Mouse (Mus musculus) left cerebral cortex, adult 9 months (tissue): ENCODE results near the gene Slc24a3.
A peak's percentile ranks its signal among the peaks of the same experiment; 100 is the strongest.

Experiments
- DNase-seq, 2 experiments: peaks; one replicate each; pipeline ENCODE4 v3.0.0; 2022; ENCODE audit warnings: low spot score in 2 of 2

The Slc24a3 gene

DNA sequence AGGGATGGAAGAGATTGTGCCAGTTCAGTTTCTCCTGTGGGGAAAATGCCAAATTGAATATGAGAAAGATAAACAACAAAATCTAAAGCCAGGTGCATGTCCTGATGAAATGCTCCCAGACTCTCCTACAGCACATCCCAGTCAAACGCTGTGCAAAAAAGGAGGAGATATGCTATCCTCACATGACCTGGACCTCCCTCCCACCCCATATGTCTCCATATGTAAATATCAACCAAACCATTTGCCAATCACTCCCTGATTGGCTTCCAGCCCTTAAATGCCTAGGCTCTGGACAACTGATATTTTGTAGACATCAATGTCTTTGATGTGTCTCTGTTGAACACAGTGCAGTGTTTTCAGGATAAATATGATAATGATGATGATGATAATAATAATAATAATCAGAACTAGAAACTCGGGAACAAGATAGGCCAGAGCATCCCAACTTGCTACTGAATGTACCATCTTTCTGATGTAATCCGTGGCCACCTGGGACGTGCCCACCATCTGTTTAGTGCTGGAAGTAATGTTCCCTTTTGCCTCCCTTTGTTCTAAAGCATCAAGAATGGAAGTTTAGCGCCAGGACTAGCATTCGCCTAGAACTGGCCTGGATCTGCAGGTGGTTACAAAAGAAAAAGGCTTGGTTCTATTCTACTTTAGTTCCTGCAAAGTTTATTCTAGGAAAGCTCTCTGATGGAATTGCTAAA lies 190.8 kb downstream of the Slc24a3 start:
- DNase-seq: no peak

DNA sequence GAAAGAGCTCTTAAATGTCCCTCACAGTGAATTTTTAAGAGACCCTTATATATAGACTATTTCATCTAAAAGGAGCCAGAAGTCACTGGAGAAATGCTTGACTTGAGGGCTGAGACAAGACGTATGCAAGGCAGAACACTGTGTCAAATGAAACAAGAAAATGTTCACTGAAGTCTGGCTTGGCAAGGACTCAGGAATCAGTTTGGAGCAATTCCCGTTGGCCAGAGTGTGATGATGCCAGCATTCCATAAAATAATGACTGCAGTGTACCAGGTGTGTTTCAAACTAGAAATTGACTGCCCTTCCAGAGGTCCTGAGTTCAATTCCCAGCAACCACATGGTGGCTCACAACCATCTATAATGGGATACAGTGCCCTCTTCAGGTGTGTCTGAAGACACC lies 196.1 kb downstream of the Slc24a3 start:
- DNase-seq: no peak

DNA sequence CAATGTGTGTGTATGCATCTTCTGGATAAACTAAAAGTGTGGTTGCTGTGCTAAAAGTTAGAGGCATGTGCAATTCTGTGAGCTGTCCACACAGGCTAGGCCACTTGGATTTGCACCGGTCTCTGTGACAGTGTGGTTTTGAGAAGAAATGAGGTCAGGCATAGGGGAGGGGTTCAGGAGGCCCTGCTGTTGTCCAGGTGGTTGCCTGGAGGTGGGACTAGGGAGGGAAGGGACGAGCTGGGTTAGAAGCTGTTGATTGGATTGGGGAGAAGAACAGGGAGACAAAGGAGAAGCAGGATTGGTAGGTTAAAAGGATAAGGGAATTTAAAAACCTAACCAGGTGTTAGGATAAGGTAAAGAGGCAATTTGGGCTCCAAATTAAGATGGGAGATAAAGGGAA lies 201.1 kb downstream of the Slc24a3 start:
- no peak for DNase-seq

DNA sequence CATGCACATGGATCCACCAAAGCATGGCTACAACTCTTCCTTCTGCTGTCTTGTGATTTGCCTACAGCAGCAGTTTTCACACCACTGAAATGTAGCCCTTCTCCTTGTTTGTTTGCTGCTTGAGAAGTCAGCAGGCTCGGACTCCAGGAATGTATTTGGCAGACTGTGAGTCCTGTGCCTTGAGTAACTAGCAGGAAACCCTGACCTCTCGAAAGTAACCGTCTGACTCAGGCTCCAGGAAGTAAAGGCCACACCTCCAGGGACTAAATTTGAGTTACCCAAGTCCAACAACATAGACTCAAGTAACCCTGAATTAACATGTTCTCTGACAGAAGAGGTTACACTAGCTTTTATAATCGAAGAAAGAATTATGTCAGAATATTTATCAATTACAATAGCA lies 203.2 kb downstream of the Slc24a3 start:
- DNase-seq: no peak

DNA sequence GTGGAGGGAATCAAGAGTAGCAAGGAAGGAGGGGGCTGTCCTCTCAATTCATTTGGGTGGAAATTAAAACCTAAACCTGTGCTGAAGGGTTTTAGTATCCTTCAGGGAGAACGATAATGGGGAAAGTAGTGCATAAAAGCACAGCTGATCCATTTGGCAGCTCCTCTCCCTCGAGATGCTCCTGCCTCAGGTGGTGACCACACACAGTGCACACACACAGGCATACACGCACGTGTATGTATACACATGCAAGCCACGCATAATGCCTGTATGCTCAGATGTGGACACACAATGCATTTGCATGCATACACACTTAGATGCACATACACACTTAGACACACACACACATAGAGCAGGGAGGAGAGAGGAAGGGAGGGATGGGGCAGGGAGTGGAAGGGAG lies 206.2 kb downstream of the Slc24a3 start:
- DNase-seq: no peak

DNA sequence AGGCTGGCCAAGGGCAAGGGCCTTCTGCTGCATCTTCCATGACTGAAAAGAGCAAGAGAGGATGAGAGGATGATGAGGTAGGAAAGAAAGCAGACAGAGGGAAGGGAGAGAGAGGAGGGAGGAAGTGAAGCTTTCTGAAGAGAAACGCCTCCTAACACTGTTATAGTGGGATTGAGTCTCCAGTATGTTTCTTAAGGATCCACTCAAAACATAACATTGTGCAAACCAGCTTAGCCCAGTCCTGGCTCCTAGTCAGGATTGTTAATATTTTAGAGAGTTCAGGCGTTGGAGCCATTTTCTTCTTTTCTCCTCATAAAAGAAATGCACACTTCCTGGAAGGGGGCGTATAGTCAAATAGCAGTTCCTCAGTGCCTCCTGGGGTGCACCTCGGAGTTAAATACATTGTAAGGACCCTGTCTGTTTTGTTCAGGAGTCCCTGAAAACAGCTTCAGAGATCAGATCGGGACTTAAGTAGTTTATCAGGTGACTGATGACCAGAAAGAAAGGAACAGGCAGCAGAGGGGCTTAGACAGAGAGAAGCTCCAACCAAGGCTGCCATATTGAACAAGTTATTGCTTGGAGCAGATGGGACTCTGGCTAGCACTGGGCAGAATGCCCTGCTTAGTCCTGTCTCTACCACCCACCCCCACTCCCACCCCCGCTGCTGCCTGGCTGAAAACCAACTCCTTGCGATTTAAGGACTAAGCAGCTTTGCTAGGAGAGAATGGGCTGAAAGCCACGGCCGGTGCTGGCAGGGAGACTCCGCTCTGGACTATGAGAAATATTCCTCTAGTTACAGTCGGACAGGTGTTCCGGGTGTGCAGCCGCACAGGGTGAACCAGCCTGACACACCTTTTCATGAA lies 215.6 kb downstream of the Slc24a3 start:
- peak; percentile 14 to 58 for DNase-seq

DNA sequence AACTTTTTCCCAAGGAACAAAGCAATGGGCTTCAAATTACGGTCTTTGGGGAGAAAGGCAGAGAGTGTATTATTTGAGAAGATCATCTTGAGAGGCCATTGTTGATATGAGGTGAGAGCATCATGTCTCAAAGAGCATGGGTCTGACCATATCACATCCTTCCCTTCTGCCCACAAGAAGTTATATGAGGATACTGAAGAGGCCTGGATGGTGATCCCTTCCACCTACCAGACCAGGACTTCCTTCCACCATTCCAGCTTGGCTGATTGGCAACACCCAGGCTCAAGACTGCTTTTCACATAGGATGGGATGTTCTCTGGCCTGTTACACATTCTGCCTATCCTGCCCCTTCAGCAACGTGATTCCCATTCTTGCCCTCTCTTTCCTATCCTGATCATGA lies 216.7 kb downstream of the Slc24a3 start:
- DNase-seq: no peak

DNA sequence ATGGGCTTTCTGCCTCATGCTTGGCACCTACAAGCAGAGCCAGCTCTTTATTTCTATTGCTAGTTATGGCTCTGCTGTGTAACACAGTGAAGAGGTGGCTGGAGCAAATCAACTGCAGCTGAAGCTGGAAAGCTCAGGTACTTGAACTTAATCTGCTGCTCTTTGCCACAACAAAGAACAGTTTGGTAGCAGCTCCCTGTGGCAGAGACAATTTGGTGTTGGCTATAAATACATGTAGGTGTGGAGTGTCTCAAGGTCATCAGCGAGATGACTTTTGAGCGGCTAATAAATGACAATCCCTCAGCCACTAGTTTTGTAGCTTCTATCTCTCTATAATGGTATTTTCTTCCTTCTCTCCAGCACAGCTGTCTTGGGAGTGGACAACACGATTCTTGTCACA lies 217.7 kb downstream of the Slc24a3 start:
- no peak for DNase-seq

DNA sequence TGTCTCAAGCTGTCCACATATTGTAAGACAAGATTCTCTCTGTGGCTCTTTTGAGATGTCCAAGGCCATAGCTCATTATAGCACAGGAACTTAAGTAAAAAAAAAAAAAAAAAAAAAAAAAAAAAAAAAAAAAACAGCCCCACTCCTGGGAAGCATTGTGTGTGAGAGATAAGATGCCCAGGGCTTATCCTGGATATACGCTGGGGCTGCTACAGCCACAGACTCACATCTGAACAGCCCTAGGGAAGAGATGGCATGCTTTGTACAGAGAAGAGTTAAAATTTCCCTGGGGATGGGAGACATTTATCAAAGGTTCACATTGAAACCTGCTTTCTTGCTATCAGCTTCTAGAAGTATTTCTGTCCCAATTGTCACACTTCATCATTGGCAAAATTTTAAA lies 218.2 kb downstream of the Slc24a3 start:
- no peak for DNase-seq

DNA sequence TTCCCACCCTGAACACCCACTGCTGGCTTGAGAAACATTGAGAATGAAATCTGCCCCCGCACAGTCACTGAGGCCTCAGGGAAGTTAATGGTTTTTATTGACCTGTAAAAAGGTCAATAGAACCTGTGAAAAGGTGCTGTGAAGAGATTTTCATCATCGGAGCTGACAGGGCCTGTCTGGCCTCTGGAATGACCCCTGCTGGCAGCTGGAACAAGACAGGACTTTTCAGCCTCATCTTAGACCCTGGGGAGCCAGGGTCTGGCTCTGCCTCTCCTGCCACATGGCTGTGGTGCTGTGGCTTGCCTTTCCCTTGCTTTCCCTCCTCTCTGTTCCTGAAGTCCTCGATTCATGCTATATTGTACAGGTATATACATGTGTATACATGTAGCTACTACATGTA lies 228.2 kb downstream of the Slc24a3 start:
- no peak for DNase-seq

DNA sequence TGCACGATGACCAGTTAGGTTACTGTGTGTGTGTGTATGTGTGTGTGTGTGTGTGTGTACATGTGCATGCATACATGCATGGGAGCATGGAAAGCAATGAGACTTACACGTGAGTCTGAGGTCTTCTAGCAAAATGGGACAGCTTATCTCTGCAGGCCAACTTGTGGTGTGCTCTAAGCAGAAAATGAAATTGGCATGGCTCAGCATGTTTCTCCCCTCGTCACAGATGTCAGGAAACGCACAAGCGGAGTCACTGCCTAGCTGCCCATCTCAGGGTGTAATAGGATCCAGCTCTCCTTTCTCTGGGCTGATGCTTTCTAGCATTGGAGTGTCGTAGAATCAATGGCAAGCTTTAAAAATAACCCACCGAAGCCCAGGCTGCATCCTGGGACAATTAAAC lies 229.0 kb downstream of the Slc24a3 start:
- no peak for DNase-seq

DNA sequence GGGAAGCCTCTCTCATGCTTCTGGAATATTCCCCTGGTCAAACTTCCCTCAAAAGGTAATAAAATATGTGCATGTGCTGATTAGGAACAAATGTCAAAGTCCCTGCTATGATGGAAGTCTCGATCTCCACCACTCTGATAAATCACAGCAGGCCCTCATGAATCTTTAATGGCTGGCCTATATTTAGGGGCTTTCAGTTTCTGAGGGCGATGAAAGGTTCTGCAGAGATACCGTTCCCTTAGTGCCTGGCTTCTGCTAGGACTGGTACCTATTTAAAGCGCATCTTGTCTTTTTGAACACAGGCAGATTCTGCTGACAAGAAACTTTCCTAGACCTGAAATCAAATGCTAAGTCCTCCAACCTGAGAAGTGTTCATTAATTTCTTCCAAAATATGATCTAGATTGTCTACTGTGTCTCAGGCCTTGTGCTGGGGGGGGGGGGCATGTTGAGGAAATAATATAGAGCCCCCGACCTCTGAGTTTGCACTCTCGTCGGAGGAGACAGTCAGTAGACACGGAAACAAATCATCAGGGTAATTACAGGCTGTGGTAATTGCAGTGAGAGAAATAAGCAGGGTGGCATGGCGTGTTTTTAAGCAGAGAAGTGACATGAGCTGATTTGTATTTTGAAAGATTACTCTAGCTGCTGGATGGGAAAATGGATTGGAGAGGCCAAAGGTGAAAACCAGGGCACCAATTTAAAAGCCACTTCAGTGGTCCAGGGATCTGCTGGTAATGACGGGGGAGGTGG lies 230.1 kb downstream of the Slc24a3 start:
- no peak for DNase-seq

DNA sequence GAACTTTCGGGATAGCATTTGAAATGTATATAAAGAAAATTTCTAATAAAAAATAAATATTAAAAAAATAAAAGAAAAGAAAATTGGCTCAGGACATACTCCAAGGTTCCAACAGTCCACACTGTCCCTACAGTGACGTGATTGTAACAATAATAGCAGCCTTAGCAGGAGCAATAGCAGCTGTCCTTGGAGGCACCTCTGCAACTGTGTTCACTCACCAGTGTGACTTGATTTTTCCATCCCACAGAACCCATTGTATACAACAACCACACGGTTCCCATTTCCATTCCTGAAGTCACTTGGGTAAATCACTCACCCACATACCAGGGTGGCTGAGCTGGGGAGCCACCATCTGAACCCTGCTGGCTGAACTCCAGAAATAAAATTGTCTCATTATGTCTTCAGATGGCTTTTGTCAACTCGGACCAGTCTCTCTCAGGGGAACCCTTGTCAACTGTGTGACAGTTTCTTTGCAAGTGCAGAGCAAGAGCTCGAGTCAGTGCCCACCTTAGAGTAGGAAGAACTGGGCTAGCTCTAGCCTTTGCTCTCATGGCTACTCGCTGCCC lies 233.8 kb downstream of the Slc24a3 start:
- no peak for DNase-seq

DNA sequence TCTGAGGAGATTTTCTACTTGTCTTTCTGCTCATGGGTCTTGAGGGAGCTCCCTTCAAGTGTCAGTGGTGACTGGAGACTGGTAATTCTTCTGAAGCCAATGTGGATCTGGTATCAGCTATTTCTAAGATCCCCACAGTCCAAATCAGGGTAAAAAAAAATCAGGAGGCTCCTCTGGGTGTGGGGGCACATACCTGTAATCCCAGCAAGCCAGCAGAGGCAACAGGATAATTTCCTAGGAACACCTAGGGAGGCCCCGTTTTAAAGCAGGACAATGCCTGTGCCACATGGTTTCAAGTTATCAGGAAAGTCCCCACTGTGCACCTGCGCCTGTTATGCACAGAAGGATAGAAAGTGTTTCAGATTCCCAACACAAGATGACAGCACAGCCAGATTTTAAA lies 234.4 kb downstream of the Slc24a3 start:
- DNase-seq: no peak

DNA sequence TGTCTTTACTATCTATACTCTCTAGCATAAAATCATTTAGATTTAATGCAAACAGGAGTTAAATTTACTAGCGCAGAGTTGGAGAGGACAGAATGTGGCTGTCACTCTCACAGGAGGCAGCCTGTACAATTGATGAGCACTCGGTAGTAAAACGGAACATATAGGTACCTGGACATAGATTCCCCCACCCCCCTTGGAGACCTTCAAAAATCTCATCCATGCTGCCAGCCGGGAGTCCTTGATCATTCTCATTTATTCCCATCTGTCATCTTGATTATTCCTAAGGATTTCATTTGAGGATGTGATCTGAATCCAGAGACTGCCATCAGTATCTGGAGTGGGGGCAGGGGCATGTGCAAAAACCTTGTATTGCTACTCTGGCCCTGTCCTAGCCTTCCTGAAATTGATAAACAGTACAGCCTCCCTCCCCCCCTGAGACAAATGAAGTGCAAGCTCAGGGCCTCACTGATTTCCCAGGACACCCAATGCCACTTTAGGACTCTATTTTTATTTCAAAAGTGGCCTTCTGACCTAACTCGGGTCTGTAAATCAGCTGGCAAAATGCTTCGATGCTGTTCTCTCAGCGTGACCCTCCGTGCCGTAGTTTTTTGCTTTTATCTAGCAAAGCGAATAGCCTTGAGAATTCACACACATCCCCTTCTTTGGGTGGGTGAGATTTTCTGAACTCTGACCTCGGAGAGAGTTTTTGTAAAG lies 237.4 kb downstream of the Slc24a3 start:
- DNase-seq: no peak

DNA sequence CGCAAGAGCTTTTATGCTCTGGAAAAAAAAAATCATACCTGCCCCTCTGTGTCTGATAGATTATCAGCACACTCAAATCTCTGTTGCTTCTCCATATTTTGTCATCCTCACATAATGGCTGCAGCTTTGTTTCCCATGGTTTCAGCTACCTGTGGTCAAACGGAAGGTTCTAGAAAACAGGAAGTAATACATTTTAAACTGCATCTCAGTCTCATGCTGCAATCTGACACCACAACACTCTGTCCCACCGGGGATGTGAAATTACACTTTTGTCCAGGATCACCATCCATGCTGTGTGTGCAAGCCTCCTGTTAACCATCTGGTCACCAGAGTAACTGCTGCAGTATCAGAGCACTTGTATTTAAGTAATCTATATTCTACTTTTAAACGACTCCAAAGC lies 238.2 kb downstream of the Slc24a3 start:
- no peak for DNase-seq

DNA sequence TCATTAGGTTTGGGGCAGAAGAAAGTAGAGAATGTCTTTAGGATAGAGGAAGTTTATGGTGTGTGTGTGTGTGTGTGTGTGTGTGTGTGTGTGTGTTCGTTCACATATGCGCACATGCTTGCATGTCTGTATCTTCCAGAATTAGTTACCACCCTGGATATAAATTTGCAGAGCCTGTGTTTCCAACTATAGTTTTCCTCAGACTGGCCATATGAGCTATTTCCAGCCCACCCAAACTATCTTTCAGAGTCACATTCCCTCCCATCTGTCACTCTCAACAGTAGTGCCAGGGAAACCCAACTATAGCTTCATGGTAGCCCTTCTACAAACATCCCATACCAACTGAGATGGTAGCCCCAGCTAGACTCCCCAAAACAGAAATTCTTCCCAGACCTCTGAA lies 250.2 kb downstream of the Slc24a3 start:
- DNase-seq: peak in 1 of 2 experiments; percentile 8

DNA sequence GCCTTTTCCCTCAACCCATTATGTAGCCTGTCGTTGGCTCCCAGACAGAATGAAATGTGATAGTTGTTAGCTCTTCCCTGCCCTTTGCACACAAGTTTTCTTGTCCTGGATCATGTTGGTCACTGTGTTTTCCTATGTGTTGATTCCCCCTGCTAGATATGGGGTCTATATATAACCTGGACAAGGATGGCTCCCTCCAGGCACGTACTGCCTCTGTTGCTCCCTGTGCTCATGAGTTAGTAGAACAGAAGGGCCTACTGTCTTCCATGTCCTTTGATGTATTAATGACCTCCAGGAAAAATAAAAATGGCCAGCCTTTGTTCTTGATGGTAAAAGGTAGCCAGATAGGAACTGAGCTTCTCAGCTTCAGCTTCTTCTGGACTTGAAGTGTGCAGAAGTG lies 251.5 kb downstream of the Slc24a3 start:
- DNase-seq: no peak

DNA sequence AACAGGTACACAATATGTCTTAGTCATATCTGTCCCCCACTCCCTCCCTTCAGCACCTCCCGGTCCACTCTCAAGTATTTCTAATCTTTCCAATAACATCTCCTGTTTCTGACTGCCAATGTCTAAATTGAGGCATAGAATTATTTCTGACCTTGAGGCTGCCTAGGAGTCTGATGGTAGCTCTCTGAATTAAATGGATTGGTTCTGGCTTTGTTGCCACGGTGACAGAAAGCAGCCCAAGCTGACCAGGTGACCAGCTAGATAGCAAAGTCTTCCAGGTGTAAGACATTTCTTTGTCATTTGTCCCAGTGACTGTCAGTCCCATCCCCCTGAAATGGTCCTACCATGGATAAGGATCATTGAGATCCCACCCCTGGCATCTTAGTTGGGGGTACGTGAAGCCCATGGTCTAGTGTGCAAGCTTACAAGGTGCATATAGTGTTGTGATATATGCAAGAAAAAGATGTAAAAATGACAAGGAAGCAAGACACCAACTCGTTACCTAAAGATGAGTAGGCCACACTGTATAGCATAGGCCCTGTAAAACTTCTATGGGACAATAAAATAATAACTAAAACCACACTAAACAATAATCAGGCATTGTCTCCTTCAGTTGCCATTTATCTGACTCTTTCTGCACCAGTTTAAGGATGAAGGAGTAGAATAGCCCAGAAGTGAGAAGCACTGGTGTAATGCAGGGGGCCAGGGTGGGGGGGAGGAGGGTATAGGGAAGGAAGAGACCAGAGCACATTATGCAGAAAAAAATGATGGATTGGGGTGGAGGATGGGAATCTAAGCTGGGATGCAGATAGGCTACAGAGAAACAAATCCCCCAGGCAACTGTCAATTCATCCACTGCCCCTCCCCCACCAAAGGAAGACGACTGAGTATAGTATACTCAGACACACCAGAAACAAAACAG lies 253.7 kb downstream of the Slc24a3 start:
- no peak for DNase-seq

DNA sequence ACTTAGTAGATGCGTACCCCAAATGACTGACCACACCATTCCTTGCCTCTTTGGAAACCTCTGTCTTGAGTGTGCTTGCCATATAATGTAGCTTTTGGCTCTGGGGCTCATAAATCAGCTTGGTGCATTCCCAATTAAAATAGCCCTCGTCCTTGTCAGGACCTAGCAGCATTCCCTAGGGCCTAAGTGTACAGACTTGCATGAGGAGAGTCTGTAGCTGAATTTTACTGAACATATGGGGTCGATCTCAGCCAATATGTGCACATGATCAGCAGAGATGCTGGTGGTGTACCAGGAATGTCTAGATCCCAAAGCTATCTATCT lies 254.3 kb downstream of the Slc24a3 start:
- no peak for DNase-seq

DNA sequence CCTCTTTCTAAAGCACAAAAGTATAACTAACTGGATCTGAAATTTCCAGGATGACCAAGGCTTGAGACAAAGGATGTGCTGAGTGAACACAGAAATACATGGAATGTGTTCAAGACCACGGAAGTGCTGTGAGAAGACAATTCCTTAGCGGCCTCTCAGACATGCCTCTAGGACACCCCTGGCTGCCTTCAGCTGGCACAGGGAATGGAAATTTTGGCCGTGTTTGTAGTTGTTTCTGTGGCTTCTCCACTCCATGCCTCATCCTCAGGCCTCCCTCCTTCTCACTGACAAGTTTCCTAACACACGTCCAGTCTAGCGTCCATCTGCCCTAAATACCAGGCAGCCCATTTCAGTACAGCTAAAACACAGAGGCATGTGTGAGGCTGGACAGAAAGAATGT lies 262.4 kb downstream of the Slc24a3 start:
- DNase-seq: no peak
